Mouse (Mus musculus): ENCODE results near the gene Gm48552. TPM values are rescaled to one million over a fixed set of nuclear protein-coding genes. Genes with fewer than 3 reads are reported as not detected.
A peak's percentile ranks its signal among the peaks of the same experiment; 100 is the strongest.

The Gm48552 gene
- polyA plus RNA-seq, 1 experiment from 2014 or later, result 0.78 TPM

GRCm38 (mm10) chr10:81406504-81407440, 18.0 kb downstream of the Gm48552 start:
- DNase-seq (ENCODE audit: extremely low spot score, low spot score), result no peak
- peak overlapping the region; percentile 51 for H3K27ac ChIP-seq
- peaks cover 77% of the 10 kb centered on the region for H3K27me3 ChIP-seq (ENCODE audit: poor library complexity, severe bottlenecking)

GRCm38 (mm10) chr10:81407539-81408423, 19.0 kb downstream of the Gm48552 start:
- Histone ChIP-seq H3K27me3 (ENCODE audit: poor library complexity, severe bottlenecking) (peaks cover 67% of the 10 kb centered on the region), H3K9me3 (no peaks in the 10 kb centered on the region), H3K27ac (peak overlapping the region; percentile 77), H3K4me1 (peaks cover 95% of the 10 kb centered on the region), H3K36me3 (replicated peaks) (peaks cover 7% of the 10 kb centered on the region; the same call in 1 of the 2 replicates), H3K4me3 (peak overlapping the region; percentile 41)
- 23% methylated on average over 31 of the region's 31 CpGs for WGBS
- DNase-seq (ENCODE audit: extremely low spot score, low spot score), result no peak

More at GRCm38 (mm10) chr10:81406504-81407440, 18.0 kb downstream of the Gm48552 start:
- peaks cover 7% of the 10 kb centered on the region; the same call in 1 of the 2 replicates for H3K36me3 ChIP-seq (replicated peaks)
- peak overlapping the region; percentile 41 for H3K4me3 ChIP-seq
- no peaks in the 10 kb centered on the region for H3K9me3 ChIP-seq
- WGBS, result 17% methylated on average over 24 of the region's 24 CpGs
- peaks cover 95% of the 10 kb centered on the region for H3K4me1 ChIP-seq

GRCm38 (mm10) chr10:81408424-81408729, 19.6 kb downstream of the Gm48552 start:
- Histone ChIP-seq H3K27me3 (ENCODE audit: poor library complexity, severe bottlenecking) (peaks cover 61% of the 10 kb centered on the region), H3K27ac (peak overlapping the region; percentile 77), H3K36me3 (replicated peaks) (peaks cover 7% of the 10 kb centered on the region; the same call in 1 of the 2 replicates), H3K4me3 (peak overlapping the region; percentile 8; the same call in 1 of the 2 replicates), H3K9me3 (no peaks in the 10 kb centered on the region), H3K4me1 (peaks cover 95% of the 10 kb centered on the region)
- 41% methylated on average over 13 of the region's 13 CpGs for WGBS
- DNase-seq (ENCODE audit: extremely low spot score, low spot score), result no peak

- peaks cover 95% of the 10 kb centered on the region for H3K4me1 ChIP-seq
- DNase-seq (ENCODE audit: extremely low spot score, low spot score), result peak; percentile 72
- H3K9me3 ChIP-seq, result no peaks in the 10 kb centered on the region
- H3K27ac ChIP-seq, result peak overlapping the region; percentile 77
- H3K27me3 ChIP-seq (ENCODE audit: poor library complexity, severe bottlenecking), result peaks cover 56% of the 10 kb centered on the region
- H3K36me3 ChIP-seq (replicated peaks), result peaks cover 7% of the 10 kb centered on the region; the same call in 1 of the 2 replicates
- 11% methylated on average over 9 of the region's 9 CpGs for WGBS
- peak overlapping the region; percentile 9; the same call in 1 of the 2 replicates for H3K4me3 ChIP-seq
Measured at GRCm38 (mm10) chr10:81408871-81409291, 20.1 kb downstream of the Gm48552 start.

- Histone ChIP-seq H3K9me3 (no peaks in the 10 kb centered on the region), H3K4me1 (peaks cover 95% of the 10 kb centered on the region), H3K27ac (peak overlapping the region; percentile 77), H3K27me3 (ENCODE audit: poor library complexity, severe bottlenecking) (peaks cover 51% of the 10 kb centered on the region), H3K4me3 (peak overlapping the region; percentile 9; the same call in 1 of the 2 replicates), H3K36me3 (replicated peaks) (peaks cover 7% of the 10 kb centered on the region; the same call in 1 of the 2 replicates)
- no peak for DNase-seq (ENCODE audit: extremely low spot score, low spot score)
- 10% methylated on average over 8 of the region's 8 CpGs for WGBS
Measured at GRCm38 (mm10) chr10:81409330-81409729, 20.5 kb downstream of the Gm48552 start.

GRCm38 (mm10) chr10:81410350-81410749, 21.5 kb downstream of the Gm48552 start:
- Histone ChIP-seq H3K27ac (peak overlapping the region; percentile 77; the same call in 1 of the 2 replicates), H3K9me3 (no peaks in the 10 kb centered on the region), H3K27me3 (ENCODE audit: poor library complexity, severe bottlenecking) (peaks cover 41% of the 10 kb centered on the region), H3K4me3 (no peak overlapping the region), H3K36me3 (replicated peaks) (peaks cover 5% of the 10 kb centered on the region; the same call in 1 of the 2 replicates), H3K4me1 (peaks cover 99% of the 10 kb centered on the region)
- no peak for DNase-seq (ENCODE audit: extremely low spot score, low spot score)
- WGBS, result 71% methylated on average over 4 of the region's 4 CpGs

- WGBS, result 79% methylated on average over 9 of the region's 9 CpGs
- Histone ChIP-seq H3K27ac (peak overlapping the region; percentile 62), H3K9me3 (no peaks in the 10 kb centered on the region), H3K4me3 (no peak overlapping the region), H3K27me3 (ENCODE audit: poor library complexity, severe bottlenecking) (peaks cover 35% of the 10 kb centered on the region), H3K36me3 (replicated peaks) (peaks cover under 1% of the 10 kb centered on the region; the same call in 1 of the 2 replicates), H3K4me1 (peaks cover 100% of the 10 kb centered on the region)
- DNase-seq (ENCODE audit: extremely low spot score, low spot score), result no peak
Measured at GRCm38 (mm10) chr10:81410981-81411380, 22.2 kb downstream of the Gm48552 start.

GRCm38 (mm10) chr10:81411471-81412400, 22.9 kb downstream of the Gm48552 start:
- H3K4me3 ChIP-seq, result peak overlapping the region; percentile 7; the same call in 1 of the 2 replicates
- H3K9me3 ChIP-seq, result no peaks in the 10 kb centered on the region
- DNase-seq (ENCODE audit: extremely low spot score, low spot score), result no peak
- H3K27me3 ChIP-seq (ENCODE audit: poor library complexity, severe bottlenecking), result peaks cover 27% of the 10 kb centered on the region
- peaks cover 100% of the 10 kb centered on the region for H3K4me1 ChIP-seq
- no peaks in the 10 kb centered on the region for H3K36me3 ChIP-seq (replicated peaks)
- peak overlapping the region; percentile 62 for H3K27ac ChIP-seq
- 89% methylated on average over 18 of the region's 18 CpGs for WGBS

GRCm38 (mm10) chr10:81412586-81413309, 23.9 kb downstream of the Gm48552 start:
- 76% methylated on average over 16 of the region's 16 CpGs for WGBS
- DNase-seq (ENCODE audit: extremely low spot score, low spot score), result no peak
- Histone ChIP-seq H3K27ac (peak overlapping the region; percentile 89), H3K4me1 (peaks cover 100% of the 10 kb centered on the region), H3K36me3 (replicated peaks) (no peaks in the 10 kb centered on the region), H3K9me3 (no peaks in the 10 kb centered on the region), H3K4me3 (0 out of 2 replicates have a peak overlapping the region, but pooled peaks have one; percentile 37), H3K27me3 (ENCODE audit: poor library complexity, severe bottlenecking) (peaks cover 26% of the 10 kb centered on the region)

- peaks cover 26% of the 10 kb centered on the region for H3K27me3 ChIP-seq (ENCODE audit: poor library complexity, severe bottlenecking)
- H3K4me3 ChIP-seq, result peak overlapping the region; percentile 37
- no peaks in the 10 kb centered on the region for H3K36me3 ChIP-seq (replicated peaks)
- no peak for DNase-seq (ENCODE audit: extremely low spot score, low spot score)
- 34% methylated on average over 26 of the region's 26 CpGs for WGBS
- H3K9me3 ChIP-seq, result no peaks in the 10 kb centered on the region
- H3K27ac ChIP-seq, result peak overlapping the region; percentile 89
- H3K4me1 ChIP-seq, result peaks cover 100% of the 10 kb centered on the region
Measured at GRCm38 (mm10) chr10:81413310-81414261, 24.8 kb downstream of the Gm48552 start.

Data from forebrain, embryonic 10.5 days (tissue).